Mouse (Mus musculus): ENCODE results near the gene Ccsap. TPM values are rescaled to one million over a fixed set of nuclear protein-coding genes. Genes with fewer than 3 reads are reported as not detected.

Ccsap gene
- polyA plus RNA-seq, 2 experiments = 2.4 to 3.5 TPM

GRCm38 (mm10) chr8:123817747-123818146 is 42.3 kb downstream of the Ccsap start:
- H3K27me3 ChIP-seq (ENCODE audit: control insufficient read depth, insufficient read depth, low read length) = no peaks in the 10 kb centered on the region
- no peak overlapping the region for H3K4me3 ChIP-seq (ENCODE audit: insufficient read depth in 1 of 2, low read depth in 2 of 2, low read length in 2 of 2)
- no peak overlapping the region for H3K9ac ChIP-seq (replicated peaks)
- no peak overlapping the region for H3K4me2 ChIP-seq (ENCODE audit: low read depth)
- TF ChIP-seq EP300 (IDR thresholded peaks at IDR 0.05; ENCODE audit: low read depth) (no peak), CTCF (IDR thresholded peaks at IDR 0.05; ENCODE audit: low read depth) (peak; percentile 63)
- H3K36me3 ChIP-seq (replicated peaks; ENCODE audit: control insufficient read depth, insufficient read depth, low read depth) = no peaks in the 10 kb centered on the region
- no peaks in the 10 kb centered on the region for H3K9me3 ChIP-seq (ENCODE audit: control insufficient read depth, low read length)
- ATAC-seq (ENCODE audit: insufficient read depth) (no peak), DNase-seq (ENCODE audit: low read depth in 3 of 3, low spot score in 3 of 3) (no peak)
- H3K4me1 ChIP-seq (replicated peaks; ENCODE audit: control insufficient read depth in 2 of 2, insufficient read depth in 2 of 2, low read length in 1 of 2) = peaks cover 29 to 44% of the 10 kb centered on the region in 2 experiments
- WGBS (ENCODE audit: insufficient replicate concordance) = 80% methylated on average over 11 of the region's 11 CpGs
- H3K27ac ChIP-seq = no peak overlapping the region

- ATAC-seq (ENCODE audit: insufficient read depth) (no peak), DNase-seq (ENCODE audit: low read depth in 3 of 3, low spot score in 3 of 3) (no peak)
- no peak overlapping the region for H3K4me2 ChIP-seq (ENCODE audit: low read depth)
- no peak overlapping the region for H3K27ac ChIP-seq
- H3K9me3 ChIP-seq (ENCODE audit: control insufficient read depth, low read length) = no peaks in the 10 kb centered on the region
- H3K4me3 ChIP-seq (ENCODE audit: insufficient read depth in 1 of 2, low read depth in 2 of 2, low read length in 2 of 2) = no peak overlapping the region
- 81% methylated on average over 8 of the region's 8 CpGs for WGBS (ENCODE audit: insufficient replicate concordance)
- H3K4me1 ChIP-seq (replicated peaks; ENCODE audit: control insufficient read depth in 2 of 2, insufficient read depth in 2 of 2, low read length in 1 of 2) = peaks cover 29 to 46% of the 10 kb centered on the region in 2 experiments
- no peaks in the 10 kb centered on the region for H3K27me3 ChIP-seq (ENCODE audit: control insufficient read depth, insufficient read depth, low read length)
- TF ChIP-seq EP300 (IDR thresholded peaks at IDR 0.05; ENCODE audit: low read depth) (no peak), CTCF (IDR thresholded peaks at IDR 0.05; ENCODE audit: low read depth) (no peak)
- no peak overlapping the region for H3K9ac ChIP-seq (replicated peaks)
- no peaks in the 10 kb centered on the region for H3K36me3 ChIP-seq (replicated peaks; ENCODE audit: control insufficient read depth, insufficient read depth, low read depth)
These were observed 43.1 kb downstream of the Ccsap start for GRCm38 (mm10) chr8:123816939-123817338.

GRCm38 (mm10) chr8:123815325-123815724 is 44.7 kb downstream of the Ccsap start:
- Histone ChIP-seq H3K27ac (no peak overlapping the region), H3K9ac (replicated peaks) (no peak overlapping the region), H3K4me1 (replicated peaks; ENCODE audit: control insufficient read depth in 2 of 2, insufficient read depth in 2 of 2, low read length in 1 of 2) (peaks cover 19 to 31% of the 10 kb centered on the region in 2 experiments), H3K27me3 (ENCODE audit: control insufficient read depth, insufficient read depth, low read length) (no peaks in the 10 kb centered on the region), H3K9me3 (ENCODE audit: control insufficient read depth, low read length) (no peaks in the 10 kb centered on the region), H3K4me2 (ENCODE audit: low read depth) (no peak overlapping the region), H3K4me3 (ENCODE audit: insufficient read depth in 1 of 2, low read depth in 2 of 2, low read length in 2 of 2) (no peak overlapping the region), H3K36me3 (replicated peaks; ENCODE audit: control insufficient read depth, insufficient read depth, low read depth) (no peaks in the 10 kb centered on the region)
- 84% methylated on average over 11 of the region's 11 CpGs for WGBS (ENCODE audit: insufficient replicate concordance)
- ATAC-seq (ENCODE audit: insufficient read depth) = no peak
- TF ChIP-seq EP300 (IDR thresholded peaks at IDR 0.05; ENCODE audit: low read depth) (no peak), CTCF (IDR thresholded peaks at IDR 0.05; ENCODE audit: low read depth) (no peak)
- DNase-seq (ENCODE audit: low read depth in 3 of 3, low spot score in 3 of 3) = no peak

GRCm38 (mm10) chr8:123813892-123814266 is 46.1 kb downstream of the Ccsap start:
- Histone ChIP-seq H3K9me3 (ENCODE audit: control insufficient read depth, low read length) (no peaks in the 10 kb centered on the region), H3K9ac (replicated peaks) (no peak overlapping the region), H3K4me1 (replicated peaks; ENCODE audit: control insufficient read depth in 2 of 2, insufficient read depth in 2 of 2, low read length in 1 of 2) (peaks cover 5 to 19% of the 10 kb centered on the region in 2 experiments), H3K4me3 (ENCODE audit: insufficient read depth in 1 of 2, low read depth in 2 of 2, low read length in 2 of 2) (no peak overlapping the region), H3K27me3 (ENCODE audit: control insufficient read depth, insufficient read depth, low read length) (no peaks in the 10 kb centered on the region), H3K36me3 (replicated peaks; ENCODE audit: control insufficient read depth, insufficient read depth, low read depth) (no peaks in the 10 kb centered on the region), H3K27ac (no peak overlapping the region; the same call in 1 of the 2 replicates), H3K4me2 (ENCODE audit: low read depth) (no peak overlapping the region; the same call in 1 of the 2 replicates)
- TF ChIP-seq CTCF (IDR thresholded peaks at IDR 0.05; ENCODE audit: low read depth) (no peak), EP300 (IDR thresholded peaks at IDR 0.05; ENCODE audit: low read depth) (no peak)
- DNase-seq (ENCODE audit: low read depth in 3 of 3, low spot score in 3 of 3) = no peak
- no peak for ATAC-seq (ENCODE audit: insufficient read depth)
- WGBS (ENCODE audit: insufficient replicate concordance) = 69% methylated on average over 4 of the region's 4 CpGs

GRCm38 (mm10) chr8:123813173-123813891 is 46.7 kb downstream of the Ccsap start:
- 67% methylated on average over 16 of the region's 16 CpGs for WGBS (ENCODE audit: insufficient replicate concordance)
- Histone ChIP-seq H3K36me3 (replicated peaks; ENCODE audit: control insufficient read depth, insufficient read depth, low read depth) (no peaks in the 10 kb centered on the region), H3K4me3 (ENCODE audit: insufficient read depth in 1 of 2, low read depth in 2 of 2, low read length in 2 of 2) (no peak overlapping the region), H3K4me2 (ENCODE audit: low read depth) (no peak overlapping the region; the same call in 1 of the 2 replicates), H3K27me3 (ENCODE audit: control insufficient read depth, insufficient read depth, low read length) (no peaks in the 10 kb centered on the region), H3K4me1 (replicated peaks; ENCODE audit: control insufficient read depth in 2 of 2, insufficient read depth in 2 of 2, low read length in 1 of 2) (peaks cover 0 to 16% of the 10 kb centered on the region in 2 experiments; a peak in 3 of 4 replicates), H3K9ac (replicated peaks) (no peak overlapping the region), H3K9me3 (ENCODE audit: control insufficient read depth, low read length) (no peaks in the 10 kb centered on the region), H3K27ac (no peak overlapping the region; the same call in 1 of the 2 replicates)
- TF ChIP-seq EP300 (IDR thresholded peaks at IDR 0.05; ENCODE audit: low read depth) = no peak
- no peak for TF ChIP-seq CTCF (IDR thresholded peaks at IDR 0.05; ENCODE audit: low read depth)
- no peak for ATAC-seq (ENCODE audit: insufficient read depth)
- DNase-seq (ENCODE audit: low read depth in 3 of 3, low spot score in 3 of 3) = no peak
